Mouse (Mus musculus) liver (tissue): ENCODE measurements around the gene Rras2.

ENCODE experiments used
- DNase-seq: peaks from one replicate; pipeline ENCODE4 v3.0.0-alpha.2; 2020; ENCODE audit warnings: mixed read lengths

Gene Rras2

GRCm38 (mm10) chr7:114070458-114070840, 47.1 kb downstream of the Rras2 start:
- DNase-seq, result no peak

- DNase-seq, result no peak
Measured at GRCm38 (mm10) chr7:114069726-114070457, 47.7 kb downstream of the Rras2 start.

GRCm38 (mm10) chr7:114068956-114069533, 48.5 kb downstream of the Rras2 start:
- no peak for DNase-seq

GRCm38 (mm10) chr7:114066529-114067178, 50.9 kb downstream of the Rras2 start:
- peak; percentile 77 for DNase-seq

- no peak for DNase-seq
Measured at GRCm38 (mm10) chr7:114065407-114066185, 52.0 kb downstream of the Rras2 start.

GRCm38 (mm10) chr7:114063966-114064365, 53.6 kb downstream of the Rras2 start:
- DNase-seq, result no peak

- no peak for DNase-seq
Measured at GRCm38 (mm10) chr7:114063534-114063933, 54.0 kb downstream of the Rras2 start.

- DNase-seq, result no peak
Measured at GRCm38 (mm10) chr7:114062451-114062850, 55.1 kb downstream of the Rras2 start.

GRCm38 (mm10) chr7:114060445-114060844, 57.1 kb downstream of the Rras2 start:
- no peak for DNase-seq

GRCm38 (mm10) chr7:114058927-114059441, 58.6 kb downstream of the Rras2 start:
- no peak for DNase-seq

GRCm38 (mm10) chr7:114058166-114058565, 59.4 kb downstream of the Rras2 start:
- no peak for DNase-seq

GRCm38 (mm10) chr7:114053720-114054119, 63.9 kb downstream of the Rras2 start:
- DNase-seq, result no peak

- no peak for DNase-seq
Measured at GRCm38 (mm10) chr7:114045814-114046213, 71.8 kb downstream of the Rras2 start.

GRCm38 (mm10) chr7:114043929-114044549, 73.5 kb downstream of the Rras2 start:
- DNase-seq, result no peak

- peak; percentile 15 for DNase-seq
Measured at GRCm38 (mm10) chr7:114042973-114043928, 74.3 kb downstream of the Rras2 start.

GRCm38 (mm10) chr7:114041349-114041748, 76.2 kb downstream of the Rras2 start:
- no peak for DNase-seq

- DNase-seq, result no peak
Measured at GRCm38 (mm10) chr7:114037237-114037636, 80.3 kb downstream of the Rras2 start.

- DNase-seq, result no peak
Measured at GRCm38 (mm10) chr7:114029596-114029995, 88.0 kb downstream of the Rras2 start.

GRCm38 (mm10) chr7:114028828-114029227, 88.8 kb downstream of the Rras2 start:
- DNase-seq, result no peak

GRCm38 (mm10) chr7:114027406-114027805, 90.2 kb downstream of the Rras2 start:
- no peak for DNase-seq

- no peak for DNase-seq
Measured at GRCm38 (mm10) chr7:114026923-114027322, 90.7 kb downstream of the Rras2 start.
